In the genomic region with DNA sequence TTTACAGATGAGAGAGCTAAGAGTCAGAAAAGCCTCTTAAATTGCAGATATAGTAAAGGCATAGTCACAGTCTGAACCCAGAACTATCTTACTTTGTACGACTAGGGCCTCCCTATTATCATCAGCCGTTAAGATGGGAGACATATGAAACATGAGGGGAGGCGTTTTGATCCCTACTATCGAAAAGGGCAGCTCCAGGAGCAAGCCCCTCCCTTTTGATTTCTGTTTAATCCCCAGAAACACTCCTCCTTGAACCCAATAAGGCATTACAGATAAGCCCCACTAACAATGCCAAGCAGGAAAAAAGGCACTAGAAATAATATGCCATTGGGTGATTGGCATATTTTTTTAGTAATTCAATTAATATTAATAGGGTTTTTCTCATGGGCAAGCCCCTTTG, we compare ENCODE assay signal across 15 mouse cellular contexts. TPM values are rescaled to one million over a fixed set of nuclear protein-coding genes. Genes with fewer than 3 reads are reported as not detected.
DNase-seq lines count a peak whose midpoint lies in the region; ATAC-seq lines count a peak whose summit lies in the region.
"Had no signal": no experiment of that assay in that cellular context is flagged by ENCODE, and none has a peak within 500 bp of the region (broad histone marks: within the 10 kb centered on the region; RNA-seq: fewer than 3 reads in every experiment).

No protein-coding gene starts in this region.

- H3K27me3 ChIP-seq in limb, embryonic 12.5 days: no peaks in the 10 kb centered on the region
- no peaks in the 10 kb centered on the region for H3K27me3 ChIP-seq in limb, embryonic 10.5 days (ENCODE audit: low read depth, poor library complexity, severe bottlenecking)
- peaks cover 11% of the 10 kb centered on the region for H3K27me3 ChIP-seq in embryonic facial prominence, embryonic 10.5 days (replicated peaks; ENCODE audit: low read depth, poor library complexity, severe bottlenecking)
- H3K27me3 ChIP-seq in liver, embryonic 11.5 days (replicated peaks; ENCODE audit: control insufficient read depth, insufficient read depth, low read length): peaks cover 3% of the 10 kb centered on the region

- ATAC-seq in limb, embryonic 12.5 days (ENCODE audit: insufficient number of reproducible peaks, insufficient read depth, low FRiP score, low TSS enrichment, low read depth): no peak
- peak; percentile 83 for ATAC-seq in liver, embryonic 11.5 days (replicated peaks; ENCODE audit: low FRiP score)
- ATAC-seq in megakaryocyte-erythroid progenitor cell, adult 5-6 weeks (replicated peaks; ENCODE audit: low FRiP score, low TSS enrichment, poor library complexity, severe bottlenecking): peak; percentile 87
- ATAC-seq in monocyte, adult 5-6 weeks (replicated peaks; ENCODE audit: insufficient number of reproducible peaks, low FRiP score, low TSS enrichment, poor library complexity, severe bottlenecking): no peak

- DNase-seq in limb, embryonic 10.5 days (ENCODE audit: low spot score): no peak
- DNase-seq in embryonic facial prominence, embryonic 10.5 days (ENCODE audit: low spot score): no peak
- no peak for DNase-seq in liver, embryonic 11.5 days (ENCODE audit: low spot score)
- DNase-seq in T-cell, adult 2 months (ENCODE audit: low spot score): no peak
- DNase-seq: adrenal gland, postnatal 36 days; gastrocnemius, postnatal 10 days; heart, adult 2 months; kidney, adult 9 months; lung, adult 18-20 months; lung, postnatal 36 days; thymus, postnatal 14 days had no signal

- H3K9me3 ChIP-seq in limb, embryonic 12.5 days: no peaks in the 10 kb centered on the region
- H3K9me3 ChIP-seq in limb, embryonic 10.5 days (replicated peaks): no peaks in the 10 kb centered on the region
- no peaks in the 10 kb centered on the region for H3K9me3 ChIP-seq in embryonic facial prominence, embryonic 10.5 days
- H3K9me3 ChIP-seq in liver, embryonic 11.5 days (ENCODE audit: control insufficient read depth, low read length): no peaks in the 10 kb centered on the region
- H3K9me3 ChIP-seq: midbrain, embryonic 13.5 days had no signal

- H3K4me3 ChIP-seq in limb, embryonic 12.5 days (replicated peaks): no peak overlapping the region
- no peak overlapping the region for H3K4me3 ChIP-seq in limb, embryonic 10.5 days
- H3K4me3 ChIP-seq in embryonic facial prominence, embryonic 10.5 days: peak overlapping the region; percentile 96; the same call in 1 of the 2 replicates
- H3K4me3 ChIP-seq in liver, embryonic 11.5 days (ENCODE audit: low read depth, low read length): peak overlapping the region; percentile 84; the same call in 1 of the 2 replicates

- 54% methylated on average over 4 of the region's 4 CpGs for WGBS in limb, embryonic 12.5 days
- 67% methylated on average over 4 of the region's 4 CpGs for WGBS in limb, embryonic 10.5 days
- 61% methylated on average over 4 of the region's 4 CpGs for WGBS in embryonic facial prominence, embryonic 10.5 days
- WGBS in liver, embryonic 11.5 days: 26% methylated on average over 4 of the region's 4 CpGs

- H3K36me3 ChIP-seq in limb, embryonic 12.5 days: no peaks in the 10 kb centered on the region
- no peaks in the 10 kb centered on the region; the same call in 1 of the 2 replicates for H3K36me3 ChIP-seq in limb, embryonic 10.5 days
- no peaks in the 10 kb centered on the region for H3K36me3 ChIP-seq in embryonic facial prominence, embryonic 10.5 days (replicated peaks)
- H3K36me3 ChIP-seq in liver, embryonic 11.5 days (ENCODE audit: control insufficient read depth, insufficient read depth, low read length): no peaks in the 10 kb centered on the region
- H3K36me3 ChIP-seq: midbrain, embryonic 13.5 days had no signal

- peak overlapping the region; percentile 69; the same call in 1 of the 2 replicates for H3K4me2 ChIP-seq in limb, embryonic 12.5 days
- peak overlapping the region; percentile 97 for H3K4me2 ChIP-seq in liver, embryonic 11.5 days

- H3K9ac ChIP-seq in limb, embryonic 12.5 days (replicated peaks): no peak overlapping the region
- no peak overlapping the region; the same call in 1 of the 2 replicates for H3K9ac ChIP-seq in liver, embryonic 11.5 days (ENCODE audit: low read depth, low read length)

- H3K27ac ChIP-seq in limb, embryonic 12.5 days: no peak overlapping the region
- H3K27ac ChIP-seq in limb, embryonic 10.5 days: no peak overlapping the region
- H3K27ac ChIP-seq in embryonic facial prominence, embryonic 10.5 days (replicated peaks): no peak overlapping the region
- peak overlapping the region; percentile 89 for H3K27ac ChIP-seq in liver, embryonic 11.5 days (ENCODE audit: low read depth, low read length)
- H3K27ac ChIP-seq: midbrain, embryonic 13.5 days had no signal

- H3K4me1 ChIP-seq in limb, embryonic 12.5 days (replicated peaks): peaks cover 24% of the 10 kb centered on the region
- peaks cover 41% of the 10 kb centered on the region for H3K4me1 ChIP-seq in limb, embryonic 10.5 days
- peaks cover 54% of the 10 kb centered on the region for H3K4me1 ChIP-seq in embryonic facial prominence, embryonic 10.5 days
- peaks cover 16% of the 10 kb centered on the region for H3K4me1 ChIP-seq in liver, embryonic 11.5 days (replicated peaks; ENCODE audit: control insufficient read depth, insufficient read depth, low read length)

RNA-seq across cellular contexts. Expression of a gene that starts 1.2 kb away (rescaled TPM):
- 15.6 and 15.8 TPM in 2 replicates for polyA plus RNA-seq in limb, embryonic 12.5 days (2016; fragmentation: Nextera tagmentation; extraction: Ambion mirVana)
- polyA plus RNA-seq in limb, embryonic 10.5 days (2016; fragmentation: Nextera tagmentation; extraction: Ambion mirVana): 11.6 and 11.7 TPM in 2 replicates
- 11.4 and 12.4 TPM in 2 replicates for polyA plus RNA-seq in embryonic facial prominence, embryonic 10.5 days (2016; fragmentation: Nextera tagmentation; extraction: Ambion mirVana)
- 12.4 and 13.2 TPM in 2 replicates for polyA plus RNA-seq in liver, embryonic 11.5 days (2014; fragmentation: Nextera tagmentation; extraction: Ambion mirVana)
- 39.3 and 45.6 TPM in 2 replicates for total RNA-seq in megakaryocyte-erythroid progenitor cell, adult 5-6 weeks (2014; fragmentation: Nextera tagmentation)
- 56.3 and 64.4 TPM in 2 replicates for total RNA-seq in megakaryocyte-erythroid progenitor cell, adult 5-6 weeks (2017)
- 25.1 to 39.6 TPM (median 31.9 TPM) in 3 replicates for total RNA-seq in monocyte, adult 5-6 weeks (2017)

Comparison
In these comparisons a context has a peak if more than half of its experiments do, and no peak if none do; other contexts are left out.
1. ATAC-seq: peak in liver, embryonic 11.5 days (single experiment) and megakaryocyte-erythroid progenitor cell, adult 5-6 weeks (single experiment); none in limb, embryonic 12.5 days (single experiment) and monocyte, adult 5-6 weeks (single experiment).
2. H3K4me3 ChIP-seq: peak in embryonic facial prominence, embryonic 10.5 days (single experiment) and liver, embryonic 11.5 days (single experiment); none in limb, embryonic 12.5 days (single experiment) and limb, embryonic 10.5 days (single experiment).